Mouse (Mus musculus) liver, embryonic 14.5 days (tissue): Measurements from ENCODE around the gene Rab37. TPM values are rescaled to one million over a fixed set of nuclear protein-coding genes. Genes with fewer than 3 reads are reported as not detected.

ENCODE experiments used
- ATAC-seq: fragments of 200-750 bp; cut with Nextera tagmentation; 2 replicates; pipeline ENCODE4 v1.8.0; 2017; ENCODE audit warnings: moderate number of reproducible peaks, mild to moderate bottlenecking, moderate library complexity; ENCODE audit not compliant: insufficient read depth
- DNase-seq, 3 experiments: peaks; one replicate each; pipeline ENCODE4 v3.0.0-alpha.2; 2012 to 2013; ENCODE audit warnings: low read depth in 3 of 3, low spot score in 3 of 3
- H3K27ac ChIP-seq: fragments of 300-500 bp; sonication (generic); 2 replicates; pipeline ENCODE4 v1.5.1; 2014; ENCODE audit warnings: moderate library complexity, mild to moderate bottlenecking, control low read depth, inconsistent platforms
- H3K27me3 ChIP-seq: fragments of 300-500 bp; sonication (generic); 2 replicates; pipeline ENCODE4 v1.6.1; 2014; ENCODE audit warnings: mild to moderate bottlenecking, low read length, moderate library complexity; ENCODE audit not compliant: control insufficient read depth, insufficient read depth
- H3K36me3 ChIP-seq: fragments of 300-500 bp; sonication (generic); replicated peaks from 2 replicates; pipeline ENCODE4 v1.6.1; 2014; ENCODE audit warnings: low read depth; ENCODE audit not compliant: control insufficient read depth, insufficient read depth
- H3K4me1 ChIP-seq, 2 experiments: fragments of 200-500 bp in 1 of 2; fragments of 300-500 bp in 1 of 2; sonication (generic) in 1 of 2; replicated peaks; 2 replicates each; pipeline ENCODE4 v1.6.1; 2012 to 2014; ENCODE audit warnings: antibody characterized with exemption in 1 of 2, inconsistent platforms in 1 of 2, low read length in 1 of 2; ENCODE audit not compliant: control insufficient read depth in 2 of 2, insufficient read depth in 2 of 2
- H3K4me2 ChIP-seq: fragments of 300-500 bp; sonication (generic); 2 replicates; pipeline ENCODE4 v1.6.1; 2014; ENCODE audit warnings: low read depth, mild to moderate bottlenecking, control low read depth, moderate library complexity
- H3K4me3 ChIP-seq, 2 experiments: fragments of 200-500 bp in 1 of 2; fragments of 300-500 bp in 1 of 2; sonication (generic) in 1 of 2; 2 replicates each; pipeline ENCODE4 v1.5.1; 2012 to 2014; ENCODE audit warnings: low read depth in 2 of 2, low read length in 2 of 2, mild to moderate bottlenecking in 2 of 2, control low read depth in 1 of 2, inconsistent platforms in 1 of 2, moderate library complexity in 1 of 2; ENCODE audit not compliant: insufficient read depth in 1 of 2
- H3K9ac ChIP-seq: fragments of 300-500 bp; sonication (generic); replicated peaks from 2 replicates; pipeline ENCODE4 v1.6.1; 2014; ENCODE audit warnings: mild to moderate bottlenecking, control low read depth, moderate library complexity
- H3K9me3 ChIP-seq: fragments of 300-500 bp; sonication (generic); 2 replicates; pipeline ENCODE4 v1.6.1; 2016; ENCODE audit warnings: low read length, mixed read lengths; ENCODE audit not compliant: control insufficient read depth
- CTCF ChIP-seq: IDR thresholded peaks from 2 replicates; pipeline ENCODE4 v1.5.1; 2016; ENCODE audit warnings: antibody characterized with exemption, low read depth, control low read depth
- EP300 ChIP-seq: IDR thresholded peaks from 2 replicates; pipeline ENCODE4 v1.6.1; 2016; ENCODE audit warnings: antibody characterized with exemption, low read depth
- WGBS: fragments of 180-500 bp; shearing (Covaris S2); extraction: QIAGEN DNeasy Blood & Tissue Kit; methylation state at CpG from one replicate; pipeline ENCODE4 v1.1.7; 2014; ENCODE audit not compliant: insufficient replicate concordance; 5-methylcytosine and 5-hydroxymethylcytosine counted together
- polyA plus RNA-seq, 2 experiments: library from polyadenylated mRNA; depleted of rRNA in 1 of 2; stranded (reverse) in 1 of 2; unstranded in 1 of 2; fragments of >200 nt; fragmentation: Nextera tagmentation in 1 of 2; extraction: Ambion mirVana in 1 of 2; gene quantifications; 2 replicates each; pipeline versions ENCODE4 v1.2.1 to v1.2.3; 2012 to 2014

The Rab37 gene
- polyA plus RNA-seq, 2 experiments: 1.7 to 1.8 TPM

DNA sequence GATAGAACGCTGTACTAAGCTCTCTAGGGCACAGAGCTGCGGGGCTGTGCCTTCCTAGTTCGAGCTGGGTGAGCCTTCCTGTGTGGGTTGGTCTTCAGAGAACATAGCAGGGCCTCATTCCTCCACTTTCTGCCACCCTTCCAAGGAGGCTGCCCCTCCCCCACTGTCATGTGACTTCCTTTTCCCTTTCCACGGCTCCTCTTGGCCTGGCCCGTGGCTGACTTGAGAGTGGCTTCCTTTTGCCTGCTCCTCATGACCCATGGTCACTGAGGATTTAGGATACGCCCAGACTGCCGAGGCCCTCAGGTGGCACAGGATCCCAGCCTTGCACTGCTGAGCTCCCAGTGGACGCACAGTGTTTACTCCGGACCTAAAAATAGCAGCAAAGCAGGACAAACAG, 100.9 kb downstream of the Rab37 start:
- no peaks in the 10 kb centered on the region for H3K27me3 ChIP-seq
- no peak overlapping the region for H3K4me2 ChIP-seq
- ATAC-seq (no peak), DNase-seq (no peak)
- H3K27ac ChIP-seq: no peak overlapping the region
- no peak overlapping the region for H3K4me3 ChIP-seq
- no peaks in the 10 kb centered on the region for H3K9me3 ChIP-seq
- WGBS: 20% methylated on average over 9 of the region's 9 CpGs
- H3K9ac ChIP-seq: no peak overlapping the region
- TF ChIP-seq EP300: no peak
- no peak for TF ChIP-seq CTCF
- H3K4me1 ChIP-seq: peaks cover 14 to 42% of the 10 kb centered on the region in 2 experiments
- no peaks in the 10 kb centered on the region for H3K36me3 ChIP-seq

DNA sequence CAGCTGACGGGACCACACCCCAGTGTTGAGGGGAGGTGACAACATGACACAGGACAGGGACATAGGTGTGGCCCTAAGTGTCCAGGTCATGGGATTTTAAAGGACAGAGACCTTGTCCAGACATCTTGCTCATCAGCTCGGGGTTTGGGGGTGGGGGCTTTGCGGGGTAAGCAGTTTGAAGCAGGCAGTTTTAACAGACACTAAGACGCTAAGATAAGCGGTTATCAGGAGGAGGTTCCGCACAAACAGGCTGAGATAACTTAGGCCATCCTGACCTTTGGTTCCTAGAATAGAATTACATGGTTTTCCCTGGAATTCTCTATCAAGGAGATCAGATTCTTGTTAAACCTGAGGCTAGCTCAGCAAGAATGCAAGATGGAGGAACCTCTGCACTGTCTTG, 103.5 kb downstream of the Rab37 start:
- Histone ChIP-seq H3K4me1 (peaks cover 14 to 32% of the 10 kb centered on the region in 2 experiments), H3K9ac (no peak overlapping the region), H3K4me2 (no peak overlapping the region), H3K36me3 (no peaks in the 10 kb centered on the region), H3K9me3 (no peaks in the 10 kb centered on the region), H3K27ac (no peak overlapping the region), H3K4me3 (no peak overlapping the region), H3K27me3 (no peaks in the 10 kb centered on the region)
- ATAC-seq: no peak
- 16% methylated on average over 6 of the region's 6 CpGs for WGBS
- no peak for TF ChIP-seq CTCF
- TF ChIP-seq EP300: 0 out of 2 replicates have a peak, but pooled peaks have one; percentile 9
- DNase-seq: no peak

DNA sequence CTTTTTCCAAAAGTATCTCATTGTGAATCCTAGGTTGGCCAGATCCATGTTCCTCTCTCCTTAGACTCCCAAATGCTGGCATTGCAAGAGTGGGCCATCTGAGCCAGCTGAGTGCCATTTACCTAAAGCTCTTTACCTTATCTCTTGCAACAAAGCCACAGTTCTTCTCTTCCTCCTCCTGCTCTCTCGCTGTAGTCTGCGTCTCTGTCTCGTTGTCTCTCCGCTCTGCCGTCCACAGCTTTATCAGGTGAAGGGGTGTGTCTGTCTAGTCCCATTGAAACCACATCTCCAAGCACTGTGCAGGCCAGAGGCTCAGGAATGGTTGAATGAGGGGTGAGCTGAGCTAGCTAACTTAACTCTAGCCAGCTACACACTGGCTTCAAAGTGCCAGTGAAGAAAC, 104.7 kb downstream of the Rab37 start:
- Histone ChIP-seq H3K27me3 (no peaks in the 10 kb centered on the region), H3K4me2 (no peak overlapping the region), H3K4me3 (no peak overlapping the region), H3K9ac (no peak overlapping the region), H3K9me3 (no peaks in the 10 kb centered on the region), H3K27ac (no peak overlapping the region), H3K4me1 (peaks cover 14 to 32% of the 10 kb centered on the region in 2 experiments), H3K36me3 (no peaks in the 10 kb centered on the region)
- DNase-seq (no peak), ATAC-seq (peak; percentile 56; the same call in 1 of the 2 replicates)
- TF ChIP-seq EP300: no peak
- no peak for TF ChIP-seq CTCF
- 9% methylated on average over 5 of the region's 5 CpGs for WGBS

DNA sequence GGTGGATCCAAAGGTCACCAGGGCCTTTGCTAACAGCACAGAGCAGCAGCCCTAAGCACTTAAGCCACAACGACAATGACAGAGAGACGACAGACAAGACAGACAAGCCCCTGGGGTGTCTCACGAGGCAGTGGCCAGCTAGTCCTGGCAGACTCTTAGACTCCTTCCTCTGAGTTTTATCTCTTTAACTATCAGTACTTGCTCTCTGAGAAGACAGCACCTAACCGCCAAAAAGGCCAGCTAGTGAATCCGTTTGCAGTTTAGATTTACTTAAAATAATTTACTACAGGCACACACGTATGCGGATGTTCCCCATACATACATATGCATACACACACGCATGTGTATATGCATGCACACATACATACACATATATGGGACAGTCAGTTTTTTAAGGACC, 106.3 kb downstream of the Rab37 start:
- Histone ChIP-seq H3K4me1 (peaks cover 14 to 24% of the 10 kb centered on the region in 2 experiments), H3K27ac (no peak overlapping the region), H3K9ac (no peak overlapping the region), H3K4me3 (no peak overlapping the region), H3K9me3 (no peaks in the 10 kb centered on the region), H3K4me2 (no peak overlapping the region), H3K36me3 (no peaks in the 10 kb centered on the region), H3K27me3 (no peaks in the 10 kb centered on the region)
- DNase-seq (no peak), ATAC-seq (no peak)
- TF ChIP-seq CTCF (no peak), EP300 (no peak)
- WGBS: 67% methylated on average over 8 of the region's 8 CpGs

DNA sequence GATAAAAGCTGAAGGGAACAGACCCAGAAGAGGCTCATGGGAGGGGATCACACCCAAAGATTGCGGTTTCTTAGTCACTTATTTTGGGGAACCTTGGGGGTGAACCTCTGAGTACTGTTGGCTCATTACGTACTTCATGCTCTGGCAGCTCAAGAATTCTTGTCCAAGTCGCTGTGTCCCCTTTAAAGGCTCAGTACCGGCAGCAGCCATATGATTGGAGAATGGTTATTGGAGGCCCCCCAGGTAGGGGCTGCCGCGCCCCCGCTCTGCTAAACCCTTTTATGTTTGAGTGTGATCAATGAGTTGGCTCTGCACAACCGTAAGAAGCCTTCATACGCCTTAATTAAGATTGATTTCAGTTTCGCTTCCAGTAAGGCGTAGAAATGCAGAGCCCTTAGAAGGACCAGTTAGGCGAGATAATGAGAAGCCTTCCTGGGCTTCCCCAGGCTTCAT, 107.7 kb downstream of the Rab37 start:
- no peak overlapping the region for H3K27ac ChIP-seq
- H3K9me3 ChIP-seq: no peaks in the 10 kb centered on the region
- H3K4me3 ChIP-seq: no peak overlapping the region
- H3K9ac ChIP-seq: no peak overlapping the region
- WGBS: 79% methylated on average over 12 of the region's 12 CpGs
- no peak overlapping the region for H3K4me2 ChIP-seq
- TF ChIP-seq CTCF: no peak
- TF ChIP-seq EP300: no peak
- H3K36me3 ChIP-seq: no peaks in the 10 kb centered on the region
- ATAC-seq: no peak
- no peak for DNase-seq
- peaks cover 14 to 23% of the 10 kb centered on the region in 2 experiments for H3K4me1 ChIP-seq
- H3K27me3 ChIP-seq: no peaks in the 10 kb centered on the region
